12 mouse cellular contexts compared by ENCODE assay signal in the genomic region with DNA sequence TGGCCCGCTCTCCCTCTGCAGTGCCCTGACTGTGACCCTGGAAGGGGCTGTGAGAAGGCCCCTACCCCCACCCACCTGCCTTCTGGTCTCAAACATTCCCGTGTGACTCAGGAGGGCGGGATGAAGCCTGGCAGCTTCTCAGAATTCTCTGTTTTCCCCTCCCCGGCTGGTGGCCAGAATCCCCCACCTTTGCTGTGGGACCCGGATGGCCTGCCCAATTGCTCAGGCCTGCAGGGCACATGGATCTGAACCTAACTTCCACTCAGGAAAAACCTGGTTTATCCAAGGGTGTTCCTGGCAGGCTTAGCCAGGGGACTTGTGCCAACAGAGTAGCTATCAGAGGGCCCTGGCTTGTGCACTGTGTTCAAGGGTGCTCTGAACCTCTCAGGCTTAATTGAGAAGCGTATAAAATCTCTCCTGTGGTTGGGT.
DNase-seq lines count a peak whose midpoint lies in the region; ATAC-seq and TF ChIP-seq lines count a peak whose summit lies in the region.
"Had no signal": no experiment of that assay in that cellular context is flagged by ENCODE, and none has a peak within 500 bp of the region (broad histone marks: within the 10 kb centered on the region; RNA-seq: fewer than 3 reads in every experiment).

No protein-coding gene starts in this region.

- no peaks in the 10 kb centered on the region for H3K27me3 ChIP-seq in hindbrain, embryonic 11.5 days (ENCODE audit: control insufficient read depth, insufficient read depth, low read length)
- no peaks in the 10 kb centered on the region; the same call in 1 of the 2 replicates for H3K27me3 ChIP-seq in hindbrain, embryonic 12.5 days
- peaks cover 16% of the 10 kb centered on the region; the same call in 1 of the 2 replicates for H3K27me3 ChIP-seq in E14TG2a.4 (ENCODE audit: insufficient read depth, low read length)
- H3K27me3 ChIP-seq in limb, embryonic 11.5 days (ENCODE audit: control insufficient read depth, insufficient read depth, low read length): no peaks in the 10 kb centered on the region
- H3K27me3 ChIP-seq: embryonic facial prominence, embryonic 15.5 days had no signal

- 0 out of 2 replicates have a peak overlapping the region, but pooled peaks have one; percentile 17 for H3K27ac ChIP-seq in hindbrain, embryonic 11.5 days (ENCODE audit: low read depth, low read length)
- no peak overlapping the region for H3K27ac ChIP-seq in hindbrain, embryonic 12.5 days
- H3K27ac ChIP-seq in limb, embryonic 11.5 days (replicated peaks; ENCODE audit: low read depth, low read length): peak overlapping the region; percentile 56
- H3K27ac ChIP-seq: embryonic facial prominence, embryonic 15.5 days had no signal

- no peak for TF ChIP-seq CTCF in E14TG2a.4 (conservative IDR thresholded peaks at IDR 0.05; ENCODE audit: low read length)

- no peak for DNase-seq in hindbrain, embryonic 11.5 days (ENCODE audit: low spot score)
- peak; percentile 54 for DNase-seq in adipocyte (ENCODE audit: low spot score)
- DNase-seq in limb, embryonic 11.5 days (ENCODE audit: low spot score): no peak
- no peak for DNase-seq in urinary bladder, postnatal 4 days (ENCODE audit: low spot score in 2 of 2)
- DNase-seq in urinary bladder, adult 18-20 months (ENCODE audit: low spot score in 2 of 2): no peak
- DNase-seq: gastrocnemius, postnatal 10 days had no signal

- 0 out of 2 replicates have a peak, but pooled peaks have one; percentile 15 for ATAC-seq in hindbrain, embryonic 11.5 days (ENCODE audit: low FRiP score)
- no peak for ATAC-seq in hindbrain, embryonic 12.5 days (ENCODE audit: low FRiP score)
- ATAC-seq in limb, embryonic 11.5 days (ENCODE audit: insufficient number of reproducible peaks, low FRiP score, low TSS enrichment, low read depth): no peak
- ATAC-seq in megakaryocyte progenitor cell, adult 5-6 weeks (replicated peaks; ENCODE audit: poor library complexity): no peak
- ATAC-seq: intestine, embryonic 16.5 days had no signal

- no peaks in the 10 kb centered on the region for H3K36me3 ChIP-seq in hindbrain, embryonic 11.5 days (ENCODE audit: control insufficient read depth, insufficient read depth, low read length)
- H3K36me3 ChIP-seq in hindbrain, embryonic 12.5 days: no peaks in the 10 kb centered on the region
- no peaks in the 10 kb centered on the region for H3K36me3 ChIP-seq in E14TG2a.4 (ENCODE audit: insufficient read depth, low read length)
- no peaks in the 10 kb centered on the region for H3K36me3 ChIP-seq in limb, embryonic 11.5 days (ENCODE audit: control insufficient read depth, insufficient read depth, low read length)
- H3K36me3 ChIP-seq: embryonic facial prominence, embryonic 15.5 days had no signal

- H3K9ac ChIP-seq in hindbrain, embryonic 11.5 days (ENCODE audit: low read depth, low read length): no peak overlapping the region
- H3K9ac ChIP-seq in hindbrain, embryonic 12.5 days: no peak overlapping the region
- 0 out of 2 replicates have a peak overlapping the region, but pooled peaks have one; percentile 27 for H3K9ac ChIP-seq in limb, embryonic 11.5 days (ENCODE audit: low read length)
- H3K9ac ChIP-seq: embryonic facial prominence, embryonic 15.5 days had no signal

- no peaks in the 10 kb centered on the region for H3K9me3 ChIP-seq in hindbrain, embryonic 11.5 days (ENCODE audit: control insufficient read depth, low read length)
- H3K9me3 ChIP-seq in hindbrain, embryonic 12.5 days (replicated peaks): no peaks in the 10 kb centered on the region
- no peaks in the 10 kb centered on the region for H3K9me3 ChIP-seq in E14TG2a.4 (ENCODE audit: low read length)
- H3K9me3 ChIP-seq in limb, embryonic 11.5 days (ENCODE audit: control insufficient read depth, low read length): no peaks in the 10 kb centered on the region
- H3K9me3 ChIP-seq: embryonic facial prominence, embryonic 15.5 days had no signal

- 43% methylated on average over 6 of the region's 6 CpGs for WGBS in hindbrain, embryonic 11.5 days
- 44% methylated on average over 6 of the region's 6 CpGs for WGBS in hindbrain, embryonic 12.5 days
- 38% methylated on average over 6 of the region's 6 CpGs for WGBS in limb, embryonic 11.5 days

- H3K4me2 ChIP-seq in hindbrain, embryonic 11.5 days (replicated peaks; ENCODE audit: low read depth, low read length): no peak overlapping the region
- no peak overlapping the region for H3K4me2 ChIP-seq in hindbrain, embryonic 12.5 days (replicated peaks)
- peak overlapping the region; percentile 12; the same call in 1 of the 2 replicates for H3K4me2 ChIP-seq in limb, embryonic 11.5 days (ENCODE audit: low read depth, severe bottlenecking)
- H3K4me2 ChIP-seq: embryonic facial prominence, embryonic 15.5 days; midbrain, embryonic 11.5 days had no signal

- H3K4me3 ChIP-seq in hindbrain, embryonic 11.5 days (ENCODE audit: low read depth, low read length): no peak overlapping the region
- no peak overlapping the region for H3K4me3 ChIP-seq in hindbrain, embryonic 12.5 days
- H3K4me3 ChIP-seq in E14TG2a.4 (replicated peaks; ENCODE audit: low read length): peak overlapping the region; percentile 32; the same call in 1 of the 2 replicates
- no peak overlapping the region for H3K4me3 ChIP-seq in limb, embryonic 11.5 days (ENCODE audit: low read depth, low read length)
- H3K4me3 ChIP-seq: embryonic facial prominence, embryonic 15.5 days had no signal

- H3K4me1 ChIP-seq in hindbrain, embryonic 11.5 days (replicated peaks; ENCODE audit: control insufficient read depth, insufficient read depth, low read length): peaks cover 16% of the 10 kb centered on the region
- H3K4me1 ChIP-seq in hindbrain, embryonic 12.5 days: peaks cover 39% of the 10 kb centered on the region
- H3K4me1 ChIP-seq in E14TG2a.4 (replicated peaks; ENCODE audit: low read depth, low read length): peaks cover 18% of the 10 kb centered on the region
- H3K4me1 ChIP-seq in limb, embryonic 11.5 days (ENCODE audit: control insufficient read depth, insufficient read depth, low read length): peaks cover 46% of the 10 kb centered on the region
